Mouse (Mus musculus) forebrain, embryonic 16.5 days (tissue): Measurements from ENCODE around the gene Doc2g. TPM values are rescaled to one million over a fixed set of nuclear protein-coding genes. Genes with fewer than 3 reads are reported as not detected.
A peak's percentile ranks its signal among the peaks of the same experiment; 100 is the strongest.

Experiments
- ATAC-seq: fragments of 200-750 bp; cut with Nextera tagmentation; 2 replicates; pipeline ENCODE4 v1.8.0; 2017; ENCODE audit warnings: mild to moderate bottlenecking, moderate library complexity
- H3K27ac ChIP-seq: fragments of 300-500 bp; sonication (generic); 2 replicates; pipeline ENCODE4 v1.5.1; 2014; ENCODE audit warnings: low read length, control low read depth
- H3K27me3 ChIP-seq: fragments of 300-500 bp; sonication (generic); replicated peaks from 2 replicates; pipeline ENCODE4 v1.6.1; 2014; ENCODE audit warnings: low read length; ENCODE audit not compliant: control insufficient read depth, insufficient read depth
- H3K36me3 ChIP-seq: fragments of 300-500 bp; sonication (generic); 2 replicates; pipeline ENCODE4 v1.6.1; 2014; ENCODE audit not compliant: control insufficient read depth, insufficient read depth
- H3K4me1 ChIP-seq: fragments of 300-500 bp; sonication (generic); replicated peaks from 2 replicates; pipeline ENCODE4 v1.6.1; 2014; ENCODE audit warnings: low read length; ENCODE audit not compliant: control insufficient read depth, insufficient read depth
- H3K4me2 ChIP-seq: fragments of 300-500 bp; sonication (generic); 2 replicates; pipeline ENCODE4 v1.6.1; 2014; ENCODE audit warnings: mild to moderate bottlenecking, low read length, control low read depth
- H3K4me3 ChIP-seq: fragments of 300-500 bp; sonication (generic); replicated peaks from 2 replicates; pipeline ENCODE4 v1.5.1; 2014; ENCODE audit warnings: mild to moderate bottlenecking, low read length, control low read depth
- H3K9ac ChIP-seq: fragments of 300-500 bp; sonication (generic); replicated peaks from 2 replicates; pipeline ENCODE4 v1.6.1; 2014; ENCODE audit warnings: low read depth, low read length, control low read depth
- H3K9me3 ChIP-seq: fragments of 300-500 bp; sonication (generic); 2 replicates; pipeline ENCODE4 v1.6.1; 2016; ENCODE audit warnings: low read length; ENCODE audit not compliant: control insufficient read depth
- WGBS: fragments of 180-500 bp; shearing (Covaris S2); extraction: QIAGEN DNeasy Blood & Tissue Kit; methylation state at CpG from one replicate; pipeline ENCODE4 v1.1.7; 2014; 5-methylcytosine and 5-hydroxymethylcytosine counted together
- polyA plus RNA-seq: library from polyadenylated mRNA; unstranded; fragments of >200 nt; fragmentation: Nextera tagmentation; extraction: Ambion mirVana; gene quantifications from 2 replicates; pipeline ENCODE4 v1.2.1, GENCODE M21; 2015

Gene Doc2g
- polyA plus RNA-seq, 1 experiment from 2014 or later, result 13.2 TPM

GRCm38 (mm10) chr19:3996747-3997146 lies 6.4 kb upstream of the Doc2g start:
- H3K4me2 ChIP-seq, result no peak overlapping the region
- 81% methylated on average over 8 of the region's 8 CpGs for WGBS
- no peaks in the 10 kb centered on the region for H3K27me3 ChIP-seq
- no peak overlapping the region for H3K9ac ChIP-seq
- no peaks in the 10 kb centered on the region for H3K9me3 ChIP-seq
- no peak for ATAC-seq
- H3K27ac ChIP-seq, result no peak overlapping the region
- H3K36me3 ChIP-seq, result no peaks in the 10 kb centered on the region
- H3K4me1 ChIP-seq, result peaks cover 13% of the 10 kb centered on the region
- H3K4me3 ChIP-seq, result no peak overlapping the region

GRCm38 (mm10) chr19:3997231-3997630 lies 5.9 kb upstream of the Doc2g start:
- Histone ChIP-seq H3K27ac (no peak overlapping the region), H3K36me3 (no peaks in the 10 kb centered on the region), H3K4me1 (peaks cover 13% of the 10 kb centered on the region), H3K27me3 (no peaks in the 10 kb centered on the region), H3K4me3 (no peak overlapping the region), H3K4me2 (no peak overlapping the region), H3K9ac (no peak overlapping the region), H3K9me3 (no peaks in the 10 kb centered on the region)
- ATAC-seq, result no peak
- WGBS, result 65% methylated on average over 8 of the region's 8 CpGs

- Histone ChIP-seq H3K4me2 (no peak overlapping the region), H3K27me3 (no peaks in the 10 kb centered on the region), H3K4me1 (peaks cover 13% of the 10 kb centered on the region), H3K4me3 (no peak overlapping the region), H3K27ac (no peak overlapping the region), H3K9me3 (no peaks in the 10 kb centered on the region), H3K36me3 (no peaks in the 10 kb centered on the region), H3K9ac (no peak overlapping the region)
- WGBS, result 68% methylated on average over 8 of the region's 8 CpGs
- no peak for ATAC-seq
Measured at GRCm38 (mm10) chr19:3998335-3998734, 4.8 kb upstream of the Doc2g start.

DNA sequence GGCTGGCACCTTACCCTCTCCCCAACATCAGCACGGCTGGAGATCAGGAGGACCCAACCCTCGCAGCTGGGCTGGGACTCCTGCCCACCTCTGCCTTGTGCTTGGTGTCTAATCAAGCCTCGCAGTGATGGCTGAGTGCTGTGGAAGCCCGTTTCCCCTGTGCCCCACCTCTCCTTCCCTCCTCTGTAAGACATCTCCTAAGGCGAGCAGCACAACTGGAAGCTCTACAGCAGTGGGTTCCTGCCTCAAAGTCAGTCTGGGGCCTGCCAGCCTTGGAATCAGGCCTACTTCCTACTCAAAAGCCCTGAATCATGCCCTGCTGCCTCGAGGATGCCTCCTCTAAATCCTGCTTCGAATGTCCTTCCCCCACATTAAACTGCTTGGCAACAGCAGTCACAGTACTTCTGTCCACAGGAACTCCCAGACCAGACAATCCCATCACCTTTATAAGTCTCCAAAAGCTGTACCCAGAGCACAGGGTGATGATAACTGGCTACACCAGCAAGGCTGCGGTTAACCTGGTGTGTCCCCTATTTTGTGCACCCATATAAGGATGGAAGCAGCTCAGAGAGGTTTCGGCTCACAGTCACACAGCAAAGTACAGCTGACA lies 3.9 kb upstream of the Doc2g start:
- Histone ChIP-seq H3K4me2 (peak overlapping the region; percentile 74), H3K4me3 (no peak overlapping the region; the same call in 1 of the 2 replicates), H3K36me3 (no peaks in the 10 kb centered on the region), H3K9me3 (no peaks in the 10 kb centered on the region), H3K9ac (no peak overlapping the region; the same call in 1 of the 2 replicates), H3K27ac (no peak overlapping the region), H3K27me3 (no peaks in the 10 kb centered on the region), H3K4me1 (peaks cover 13% of the 10 kb centered on the region)
- 89% methylated on average over 9 of the region's 9 CpGs for WGBS
- ATAC-seq, result no peak

DNA sequence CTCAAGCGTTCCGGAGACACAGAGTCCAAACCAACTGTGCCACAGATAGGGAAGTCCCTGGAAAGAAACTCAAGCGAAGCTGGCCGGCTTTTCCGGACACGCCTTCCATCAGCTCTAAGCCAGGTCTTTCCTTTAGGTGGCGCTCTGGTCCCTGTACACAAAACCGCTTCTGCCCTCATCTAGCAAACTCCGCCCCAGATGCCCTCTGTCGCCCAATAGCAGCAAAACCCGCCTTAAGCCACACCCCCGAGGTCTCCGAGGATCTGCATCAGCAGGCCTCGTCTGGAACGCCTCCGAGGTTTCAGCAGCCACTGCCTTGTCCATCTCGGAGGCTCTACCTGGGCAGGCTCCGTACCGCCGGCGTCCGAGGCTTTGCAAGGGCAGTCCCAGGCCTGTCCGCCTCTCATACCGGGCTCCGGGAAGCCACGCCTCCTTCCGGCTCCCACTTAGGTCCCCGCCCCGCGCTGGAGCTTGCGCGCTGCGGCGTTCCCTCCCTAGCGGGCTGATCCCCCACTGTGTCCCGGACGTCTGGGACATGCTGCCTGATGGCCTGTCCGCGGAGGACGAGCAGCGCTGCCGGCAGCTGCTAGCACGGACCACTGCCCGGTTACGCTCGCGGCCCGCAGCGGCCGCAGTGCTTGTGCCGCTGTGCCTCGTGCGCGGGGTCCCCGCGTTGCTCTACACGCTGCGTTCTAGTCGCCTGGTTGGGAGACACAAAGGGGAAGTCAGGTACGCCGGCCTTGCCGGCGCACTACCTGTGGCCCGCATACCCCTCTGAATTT lies 2.8 kb upstream of the Doc2g start, which contains the start of the genes Nudt8 and Gm49405:
Gene Nudt8 (plus strand): TSS at position 462 of the 782 bp plus-strand sequence.
Gene Gm49405 (plus strand): TSS at position 508 of the 782 bp plus-strand sequence.
- H3K4me3 ChIP-seq, result peak within 1 kb of the TSS; percentile 92
- H3K4me2 ChIP-seq, result peak within 1 kb of the TSS; percentile 74
- no peaks in the 10 kb centered on the region for H3K27me3 ChIP-seq
- H3K9ac ChIP-seq, result peak within 1 kb of the TSS; percentile 99
- under 1% methylated on average over 64 of the region's 64 CpGs for WGBS
- H3K36me3 ChIP-seq, result no peaks in the 10 kb centered on the region
- H3K9me3 ChIP-seq, result no peaks in the 10 kb centered on the region
- peak within 1 kb of the TSS; percentile 98 for H3K27ac ChIP-seq
- peaks cover 13% of the 10 kb centered on the region for H3K4me1 ChIP-seq
- peak; percentile 94 for ATAC-seq

GRCm38 (mm10) chr19:4000949-4001525 lies 2.1 kb upstream of the Doc2g start:
- Histone ChIP-seq H3K27ac (peak overlapping the region; percentile 98), H3K9ac (peak overlapping the region; percentile 99), H3K4me3 (peak overlapping the region; percentile 92), H3K9me3 (no peaks in the 10 kb centered on the region), H3K4me2 (peak overlapping the region; percentile 74), H3K36me3 (no peaks in the 10 kb centered on the region; the same call in 1 of the 2 replicates), H3K4me1 (peaks cover 13% of the 10 kb centered on the region), H3K27me3 (no peaks in the 10 kb centered on the region)
- 16% methylated on average over 17 of the region's 17 CpGs for WGBS
- ATAC-seq, result peak; percentile 23

GRCm38 (mm10) chr19:4001752-4002151 lies 1.4 kb upstream of the Doc2g start:
- no peak overlapping the region for H3K27ac ChIP-seq
- H3K9me3 ChIP-seq, result no peaks in the 10 kb centered on the region

DNA sequence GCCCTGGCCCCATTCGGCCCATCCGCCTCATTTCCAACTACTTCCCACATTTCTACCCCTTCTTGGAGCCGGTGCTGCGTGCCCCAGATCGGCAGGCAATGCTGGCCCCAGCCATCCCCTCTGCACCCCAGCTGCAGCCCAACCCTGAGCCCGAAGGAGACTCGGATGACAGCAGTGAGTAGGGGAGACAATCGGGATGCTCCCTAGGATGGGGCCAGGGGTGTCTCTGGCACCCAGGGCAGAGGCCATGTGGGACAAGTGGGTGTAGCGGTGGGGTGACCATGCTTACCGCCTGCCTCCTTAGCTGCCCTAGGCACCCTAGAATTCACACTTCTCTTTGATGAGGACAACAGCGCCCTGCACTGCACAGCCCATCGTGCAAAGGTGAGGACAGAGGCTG lies 528 bp downstream of the Doc2g start:
- H3K27me3 ChIP-seq, result no peaks in the 10 kb centered on the region
- H3K36me3 ChIP-seq, result peaks cover 7% of the 10 kb centered on the region
- no peak overlapping the region for H3K9ac ChIP-seq
- WGBS, result 83% methylated on average over 12 of the region's 12 CpGs
- H3K9me3 ChIP-seq, result no peaks in the 10 kb centered on the region
- ATAC-seq, result no peak
- no peak overlapping the region for H3K4me2 ChIP-seq
- no peak overlapping the region for H3K4me3 ChIP-seq
- H3K4me1 ChIP-seq, result peaks cover 13% of the 10 kb centered on the region
- no peak overlapping the region for H3K27ac ChIP-seq

More at GRCm38 (mm10) chr19:4001752-4002151, 1.4 kb upstream of the Doc2g start:
- Histone ChIP-seq H3K4me1 (peaks cover 13% of the 10 kb centered on the region), H3K36me3 (peaks cover 2% of the 10 kb centered on the region), H3K27me3 (no peaks in the 10 kb centered on the region), H3K9ac (no peak overlapping the region), H3K4me2 (no peak overlapping the region), H3K4me3 (no peak overlapping the region)
- 85% methylated on average over 5 of the region's 5 CpGs for WGBS
- no peak for ATAC-seq

DNA sequence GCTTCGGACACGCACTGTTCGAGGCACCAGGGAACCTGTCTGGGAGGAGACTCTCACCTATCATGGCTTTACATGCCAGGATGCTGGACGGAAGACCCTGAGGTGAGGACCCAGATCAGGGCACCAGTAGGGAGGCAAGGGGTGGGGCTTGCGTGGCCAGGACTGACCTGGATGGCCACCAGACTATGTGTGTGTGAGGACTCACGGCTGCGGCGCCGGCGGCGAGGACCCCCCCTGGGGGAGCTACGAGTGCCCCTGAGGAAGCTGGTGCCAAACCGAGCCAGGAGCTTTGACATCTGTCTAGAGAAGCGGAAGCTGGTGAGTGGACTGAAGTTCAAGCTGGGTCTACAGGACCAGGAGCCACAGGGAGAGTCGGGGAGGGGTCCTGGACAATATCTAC lies 1.2 kb downstream of the Doc2g start:
- Histone ChIP-seq H3K9me3 (no peaks in the 10 kb centered on the region), H3K4me1 (peaks cover 13% of the 10 kb centered on the region), H3K4me3 (no peak overlapping the region), H3K4me2 (no peak overlapping the region), H3K36me3 (peaks cover 7% of the 10 kb centered on the region), H3K9ac (no peak overlapping the region), H3K27me3 (no peaks in the 10 kb centered on the region), H3K27ac (no peak overlapping the region)
- WGBS, result 86% methylated on average over 15 of the region's 15 CpGs
- ATAC-seq, result no peak
